Mouse (Mus musculus) leukemia stem cell, adult 10-12 weeks (primary cell): ENCODE measurements around the gene Cfhr2. TPM values are rescaled to one million over a fixed set of nuclear protein-coding genes. Genes with fewer than 3 reads are reported as not detected.

ENCODE experiments used
- polyA plus RNA-seq: library from polyadenylated mRNA; stranded (reverse); fragments of >175 nt; gene quantifications from 2 replicates; pipeline ENCODE4 v1.2.3, GENCODE M21; 2012; ENCODE audit warnings: low replicate concordance

The Cfhr2 gene
- not detected in 2 replicates for polyA plus RNA-seq

DNA sequence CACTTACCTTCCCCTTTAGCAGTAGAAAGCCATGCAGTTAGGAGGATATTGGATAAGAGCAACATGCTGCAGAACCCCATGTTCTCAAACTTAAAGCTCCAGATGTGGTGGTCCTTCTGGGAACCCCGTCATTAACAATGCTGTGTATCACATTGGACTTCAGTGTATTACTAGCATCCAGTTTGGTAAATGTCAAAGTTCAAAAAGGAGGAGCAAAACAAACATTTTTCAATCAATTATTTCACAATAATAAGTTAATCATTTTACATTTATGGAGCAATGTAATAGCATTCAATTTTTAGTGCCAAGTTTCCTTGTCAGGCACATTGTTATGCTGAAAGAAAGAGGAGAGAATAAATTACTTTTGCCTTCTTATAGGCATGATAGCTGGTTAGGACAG is at the start of gene Cfhr2:
Gene Cfhr2 (minus strand): TSS at position 155 of the 400 bp plus-strand sequence.

DNA sequence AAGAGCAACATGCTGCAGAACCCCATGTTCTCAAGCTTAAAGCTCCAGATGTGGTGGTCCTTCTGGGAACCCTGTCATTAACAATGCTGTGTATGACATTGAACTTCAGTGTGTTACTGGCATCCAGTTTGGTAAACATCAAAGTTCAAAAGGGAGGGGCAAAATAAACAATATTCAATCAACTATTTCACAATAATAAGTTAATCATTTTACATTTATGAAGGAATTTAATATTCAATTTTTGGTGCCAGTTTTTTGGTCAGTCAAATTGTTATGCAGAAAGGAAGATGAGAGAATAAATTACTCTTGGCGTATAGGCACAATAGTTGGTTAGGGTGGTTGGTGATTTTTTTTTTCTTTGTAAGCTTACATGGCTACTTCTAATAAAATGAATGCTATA is 77.4 kb downstream of the Cfhr2 start, which contains the start of gene Gm4788:
Gene Gm4788 (minus strand): TSS at position 101 of the 400 bp plus-strand sequence.

Other genes with a start within 250 kb of the Cfhr2 start
- not detected in 2 replicates for gene Gm4788, start 77.5 kb downstream of the Cfhr2 start, polyA plus RNA-seq